Mouse (Mus musculus) heart, embryonic 14.5 days (tissue): Measurements from ENCODE around the gene Sys1. TPM values are rescaled to one million over a fixed set of nuclear protein-coding genes. Genes with fewer than 3 reads are reported as not detected.
A peak's percentile ranks its signal among the peaks of the same experiment; 100 is the strongest.

Source experiments
- ATAC-seq: fragments of 200-750 bp; cut with Nextera tagmentation; 2 replicates; pipeline ENCODE4 v1.8.0; 2017; ENCODE audit warnings: low read depth, moderate TSS enrichment; ENCODE audit not compliant: insufficient number of reproducible peaks, insufficient read depth, low FRiP score
- H3K27ac ChIP-seq, 2 experiments: fragments of 200-500 bp in 1 of 2; fragments of 300-500 bp in 1 of 2; sonication (generic) in 1 of 2; replicated peaks in 1 of 2; 2 replicates each; pipeline ENCODE4 v1.5.1; 2012 to 2014; ENCODE audit warnings: low read depth in 2 of 2, low read length in 2 of 2, control low read depth in 1 of 2, mild to moderate bottlenecking in 1 of 2, mixed read lengths in 1 of 2; ENCODE audit not compliant: control insufficient read depth in 1 of 2, insufficient read depth in 1 of 2
- H3K27me3 ChIP-seq: fragments of 300-500 bp; sonication (generic); 2 replicates; pipeline ENCODE4 v1.6.1; 2014; ENCODE audit warnings: mild to moderate bottlenecking, low read length, control low read depth; ENCODE audit not compliant: control insufficient read depth, insufficient read depth
- H3K36me3 ChIP-seq: fragments of 300-500 bp; sonication (generic); 2 replicates; pipeline ENCODE4 v1.6.1; 2014; ENCODE audit warnings: mild to moderate bottlenecking, control low read depth, low read length, mixed read lengths; ENCODE audit not compliant: control insufficient read depth, insufficient read depth
- H3K4me1 ChIP-seq, 2 experiments: fragments of 200-500 bp in 1 of 2; fragments of 300-500 bp in 1 of 2; sonication (generic) in 1 of 2; 2 replicates each; pipeline ENCODE4 v1.6.1; 2012 to 2014; ENCODE audit warnings: low read length in 2 of 2, control low read depth in 1 of 2, mixed read lengths in 1 of 2; ENCODE audit not compliant: control insufficient read depth in 2 of 2, insufficient read depth in 2 of 2
- H3K4me2 ChIP-seq: fragments of 300-500 bp; sonication (generic); 2 replicates; pipeline ENCODE4 v1.6.1; 2014; ENCODE audit warnings: mild to moderate bottlenecking, low read length
- H3K4me3 ChIP-seq, 2 experiments: fragments of 200-500 bp in 1 of 2; fragments of 300-500 bp in 1 of 2; sonication (generic) in 1 of 2; 2 replicates each; pipeline ENCODE4 v1.5.1; 2012 to 2014; ENCODE audit warnings: low read length in 2 of 2, mild to moderate bottlenecking in 2 of 2, control low read depth in 1 of 2, low read depth in 1 of 2, moderate library complexity in 1 of 2; ENCODE audit not compliant: control insufficient read depth in 1 of 2, insufficient read depth in 1 of 2
- H3K9ac ChIP-seq: fragments of 300-500 bp; sonication (generic); 2 replicates; pipeline ENCODE4 v1.6.1; 2014; ENCODE audit warnings: mild to moderate bottlenecking, low read length
- H3K9me3 ChIP-seq: fragments of 300-500 bp; sonication (generic); 2 replicates; pipeline ENCODE4 v1.6.1; 2016; ENCODE audit warnings: low read length, control low read depth; ENCODE audit not compliant: control insufficient read depth
- WGBS: fragments of 180-500 bp; shearing (Covaris S2); extraction: QIAGEN DNeasy Blood & Tissue Kit; methylation state at CpG from one replicate; pipeline ENCODE4 v1.1.7; 2014; 5-methylcytosine and 5-hydroxymethylcytosine counted together
- polyA plus RNA-seq: library from polyadenylated mRNA; unstranded; fragments of >200 nt; fragmentation: Nextera tagmentation; extraction: Ambion mirVana; gene quantifications from 2 replicates; pipeline ENCODE4 v1.2.1, GENCODE M21; 2014

Sys1 gene
- polyA plus RNA-seq: 45.7 and 47.6 TPM in 2 replicates

DNA sequence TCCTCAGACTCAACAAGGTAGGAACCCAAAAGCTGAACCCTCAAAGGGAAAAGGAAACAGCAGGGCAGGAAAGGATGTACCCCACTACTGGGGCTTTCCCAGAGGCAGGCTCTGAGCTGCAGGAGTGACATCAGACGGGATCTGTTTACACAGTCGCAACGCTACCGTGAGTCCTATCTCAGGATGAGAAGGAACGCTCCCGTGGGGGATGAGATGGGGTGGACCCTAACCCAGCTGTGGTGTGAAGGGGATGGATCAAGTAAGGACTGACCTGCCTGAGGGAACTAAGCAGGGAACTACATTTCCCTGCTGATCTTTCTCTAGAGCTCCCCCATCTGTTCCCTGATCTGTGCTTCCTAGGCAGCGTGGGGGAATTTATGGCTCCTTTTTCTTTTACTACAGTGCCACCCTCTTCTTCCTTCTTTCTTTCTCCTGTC is at the start of gene Sys1:
Sys1 (plus strand) TSS at position 101 of the 437 bp plus-strand sequence.
- WGBS: 4% methylated on average over 7 of the region's 7 CpGs
- Histone ChIP-seq H3K9ac (peak within 1 kb of the TSS; percentile 55; the same call in 1 of the 2 replicates), H3K36me3 (no peaks in the 10 kb centered on the region), H3K4me2 (peak within 1 kb of the TSS; percentile 46), H3K27ac (0 out of 4 replicates have a peak within 1 kb of the TSS, but pooled peaks of 1 of the 2 experiments have one; percentile 6), H3K4me1 (peaks cover 38 to 54% of the 10 kb centered on the region in 2 experiments), H3K9me3 (no peaks in the 10 kb centered on the region), H3K27me3 (no peaks in the 10 kb centered on the region), H3K4me3 (no peak within 1 kb of the TSS)
- no peak for ATAC-seq

DNA sequence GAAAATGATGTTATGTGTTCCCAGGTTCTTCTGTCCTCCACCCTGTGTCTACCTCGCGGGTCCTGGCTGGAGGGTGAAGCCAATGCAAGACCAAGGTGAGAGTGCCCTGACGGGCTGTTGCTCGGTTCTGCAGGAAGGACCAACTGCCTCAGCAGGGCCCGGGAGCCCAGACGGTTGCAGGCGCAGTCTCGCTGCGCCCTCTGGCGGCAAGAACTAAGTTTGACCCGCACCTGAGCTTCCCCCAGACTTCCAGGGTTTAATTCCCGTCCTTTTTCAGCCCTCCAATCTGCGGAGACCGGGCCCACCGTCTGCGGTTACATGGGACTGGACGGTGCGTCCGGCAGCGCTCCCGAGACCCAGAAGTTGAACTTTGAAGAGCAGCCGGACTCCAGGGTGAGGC is 49.1 kb upstream of the Sys1 start:
- Histone ChIP-seq H3K4me3 (no peak overlapping the region), H3K27me3 (peaks cover 86% of the 10 kb centered on the region), H3K9me3 (no peaks in the 10 kb centered on the region), H3K27ac (no peak overlapping the region), H3K36me3 (no peaks in the 10 kb centered on the region), H3K4me2 (peak overlapping the region; percentile 39), H3K9ac (no peak overlapping the region), H3K4me1 (peaks cover 5 to 18% of the 10 kb centered on the region in 2 experiments; a peak in 3 of 4 replicates)
- ATAC-seq: no peak
- WGBS: under 1% methylated on average over 22 of the region's 22 CpGs

DNA sequence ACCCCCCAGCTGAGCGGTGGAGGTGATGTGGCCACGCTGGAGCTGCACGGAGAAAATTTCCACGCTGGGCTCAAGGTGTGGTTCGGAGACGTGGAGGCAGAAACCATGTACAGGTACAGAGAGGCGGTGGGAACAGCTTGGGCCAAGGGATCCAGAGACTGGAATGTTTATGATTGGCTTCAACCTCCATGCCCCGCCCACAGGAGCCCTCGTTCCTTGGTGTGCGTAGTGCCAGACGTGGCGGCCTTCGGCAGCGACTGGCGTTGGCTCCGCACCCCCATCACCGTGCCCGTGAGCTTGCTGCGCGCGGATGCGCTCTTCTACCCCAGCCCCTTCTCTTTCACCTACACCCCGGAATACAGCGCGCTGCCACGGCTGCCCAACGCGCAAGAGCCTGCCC is 42.6 kb upstream of the Sys1 start:
- 21% methylated on average over 28 of the region's 28 CpGs for WGBS
- peak overlapping the region; percentile 34; the same call in 1 of the 2 replicates for H3K9ac ChIP-seq
- peak overlapping the region; percentile 56 for H3K4me2 ChIP-seq
- H3K4me3 ChIP-seq: peak overlapping the region in 1 of 2 experiments; percentile 17; a peak in 1 of 4 replicates
- peaks cover 37% of the 10 kb centered on the region for H3K27me3 ChIP-seq
- H3K4me1 ChIP-seq: peaks cover 4 to 8% of the 10 kb centered on the region in 2 experiments; a peak in 2 of 4 replicates
- no peak for ATAC-seq
- no peaks in the 10 kb centered on the region for H3K36me3 ChIP-seq
- no peak overlapping the region for H3K27ac ChIP-seq
- H3K9me3 ChIP-seq: no peaks in the 10 kb centered on the region

DNA sequence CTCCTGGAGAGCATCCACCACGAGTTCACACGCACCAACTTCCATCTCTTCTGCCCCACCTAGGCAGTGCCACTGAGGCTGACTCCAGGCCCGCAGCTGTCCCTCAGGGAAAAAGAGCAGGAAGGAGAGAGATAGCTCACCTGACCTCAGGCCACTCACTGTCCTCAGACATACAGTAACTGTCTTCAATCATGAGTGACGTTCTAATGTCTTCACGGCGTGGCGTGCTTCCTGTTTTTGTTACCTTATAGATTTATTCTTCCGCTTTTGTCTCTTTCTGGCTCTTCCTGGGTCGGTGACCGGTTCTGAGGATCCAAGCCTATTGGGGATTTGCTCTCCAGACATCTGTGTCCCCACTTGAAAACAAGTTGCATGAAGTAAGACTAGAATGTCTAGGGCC is 42.2 kb upstream of the Sys1 start:
- H3K9ac ChIP-seq: peak overlapping the region; percentile 34; the same call in 1 of the 2 replicates
- WGBS: 58% methylated on average over 10 of the region's 10 CpGs
- peaks cover 33% of the 10 kb centered on the region for H3K27me3 ChIP-seq
- H3K4me2 ChIP-seq: peak overlapping the region; percentile 56
- H3K9me3 ChIP-seq: no peaks in the 10 kb centered on the region
- no peak for ATAC-seq
- no peaks in the 10 kb centered on the region for H3K36me3 ChIP-seq
- peaks cover 4 to 8% of the 10 kb centered on the region in 2 experiments; a peak in 2 of 4 replicates for H3K4me1 ChIP-seq
- H3K27ac ChIP-seq: no peak overlapping the region
- H3K4me3 ChIP-seq: peak overlapping the region in 1 of 2 experiments; percentile 17; a peak in 1 of 4 replicates

DNA sequence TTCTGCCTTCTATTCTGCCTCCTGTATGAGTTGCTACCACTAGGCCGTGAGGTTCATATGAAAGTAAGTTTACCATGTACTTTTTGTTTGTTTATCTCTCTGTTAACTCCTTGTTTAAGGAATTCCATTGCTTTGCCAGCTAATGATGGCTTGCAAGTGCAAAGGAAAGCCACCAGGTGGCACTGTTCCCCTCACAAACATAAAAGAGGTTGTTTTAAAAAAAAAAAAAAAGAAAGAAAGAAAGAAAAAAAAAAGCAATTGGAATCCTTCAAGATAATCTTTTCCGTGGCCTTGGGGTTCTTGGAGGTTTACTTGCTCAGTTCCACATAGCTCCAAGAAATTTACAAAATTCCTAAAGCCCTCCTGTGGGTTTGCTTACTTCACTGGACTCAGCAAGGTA is 39.6 kb upstream of the Sys1 start:
- WGBS: 1% methylated on average over 2 of the region's 2 CpGs
- Histone ChIP-seq H3K4me3 (no peak overlapping the region), H3K4me1 (peaks cover 4 to 8% of the 10 kb centered on the region in 2 experiments; a peak in 2 of 4 replicates), H3K9me3 (no peaks in the 10 kb centered on the region), H3K4me2 (no peak overlapping the region), H3K27me3 (peaks cover 16% of the 10 kb centered on the region), H3K9ac (no peak overlapping the region), H3K27ac (no peak overlapping the region), H3K36me3 (no peaks in the 10 kb centered on the region)
- no peak for ATAC-seq

DNA sequence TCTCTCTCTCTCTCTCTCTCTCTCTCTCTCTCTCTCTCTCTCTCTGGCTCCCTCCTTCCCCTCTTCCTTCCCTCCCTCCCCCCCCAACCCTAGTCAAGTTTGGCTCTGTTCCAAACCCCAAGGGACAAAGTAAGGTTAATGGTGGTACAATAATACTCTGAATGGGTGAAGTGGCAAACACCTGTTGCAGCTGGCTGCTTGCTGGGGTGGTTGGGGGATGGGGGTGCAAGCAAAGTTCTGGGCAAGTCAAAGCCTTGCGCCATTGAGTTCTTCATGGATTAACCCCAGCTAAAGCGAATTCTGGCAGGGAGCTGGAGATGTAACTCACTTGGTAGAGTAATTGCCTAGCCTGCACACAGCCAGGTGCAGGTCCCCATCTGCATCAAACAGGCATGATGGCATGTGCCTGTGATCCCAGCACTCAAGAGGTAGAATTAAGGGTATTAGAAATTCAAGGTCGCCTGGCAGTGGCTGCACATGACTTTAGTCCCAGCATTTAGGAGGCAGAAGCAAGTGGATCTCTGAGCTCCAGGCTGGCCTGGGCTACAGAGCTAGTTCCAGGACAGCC is 38.4 kb upstream of the Sys1 start:
- no peak overlapping the region for H3K9ac ChIP-seq
- peaks cover 16% of the 10 kb centered on the region for H3K27me3 ChIP-seq
- peaks cover 4 to 8% of the 10 kb centered on the region in 2 experiments; a peak in 2 of 4 replicates for H3K4me1 ChIP-seq
- H3K4me2 ChIP-seq: no peak overlapping the region
- H3K4me3 ChIP-seq: no peak overlapping the region
- H3K9me3 ChIP-seq: no peaks in the 10 kb centered on the region
- H3K27ac ChIP-seq: no peak overlapping the region
- ATAC-seq: no peak
- H3K36me3 ChIP-seq: peaks cover 2% of the 10 kb centered on the region; the same call in 1 of the 2 replicates
- 35% methylated on average over 3 of the region's 3 CpGs for WGBS

DNA sequence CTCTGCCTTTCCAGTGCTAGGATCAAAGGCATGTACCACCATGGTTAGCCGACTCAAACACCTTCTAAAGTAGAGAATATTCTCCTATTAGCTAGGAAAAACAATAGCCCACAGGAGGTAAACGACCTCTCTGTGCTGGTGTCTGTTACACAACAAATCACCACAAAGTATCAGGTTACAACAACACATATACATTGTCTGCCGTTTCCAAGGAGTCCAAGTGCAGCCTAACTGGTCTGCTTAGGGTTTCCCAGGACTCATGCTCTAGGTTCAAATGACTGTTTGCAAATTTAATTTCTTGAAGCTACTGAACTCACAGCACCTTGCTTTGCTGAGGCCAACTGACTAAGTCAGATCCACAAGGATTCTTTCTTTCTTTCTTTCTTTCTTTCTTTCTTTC is 37.3 kb upstream of the Sys1 start:
- Histone ChIP-seq H3K27me3 (peaks cover 6% of the 10 kb centered on the region), H3K4me1 (peaks cover 0 to 6% of the 10 kb centered on the region in 2 experiments; a peak in 2 of 4 replicates), H3K4me2 (no peak overlapping the region), H3K9me3 (no peaks in the 10 kb centered on the region), H3K9ac (no peak overlapping the region), H3K27ac (no peak overlapping the region), H3K36me3 (peaks cover 12% of the 10 kb centered on the region; the same call in 1 of the 2 replicates), H3K4me3 (no peak overlapping the region)
- ATAC-seq: no peak
- WGBS: 9% methylated on average over 3 of the region's 3 CpGs
